Mouse (Mus musculus) cerebellum, adult 18-20 months (tissue): ENCODE measurements around the gene Slpi.

Source experiments
- DNase-seq, 2 experiments: peaks; one replicate each; pipeline ENCODE4 v3.0.0; 2021

Gene Slpi

GRCm38 (mm10) chr2:164419489-164419888 lies 30.6 kb upstream of the Slpi start:
- no peak for DNase-seq

- DNase-seq, result no peak
Observed at GRCm38 (mm10) chr2:164418308-164418875, 29.5 kb upstream of the Slpi start.

GRCm38 (mm10) chr2:164417198-164417597 lies 28.3 kb upstream of the Slpi start:
- peak in 1 of 2 experiments; percentile 17 for DNase-seq

GRCm38 (mm10) chr2:164414581-164414980 lies 25.7 kb upstream of the Slpi start:
- no peak for DNase-seq

- DNase-seq, result no peak
Observed at GRCm38 (mm10) chr2:164414167-164414566, 25.3 kb upstream of the Slpi start.

GRCm38 (mm10) chr2:164407708-164408107 lies 18.8 kb upstream of the Slpi start:
- peak; percentile 65 to 80 for DNase-seq

GRCm38 (mm10) chr2:164405519-164405918 lies 16.6 kb upstream of the Slpi start:
- no peak for DNase-seq

GRCm38 (mm10) chr2:164405060-164405459 lies 16.2 kb upstream of the Slpi start, which contains the start of gene Matn4:
Gene Matn4 (minus strand): TSS chr2:164405160.
- DNase-seq, result no peak

- DNase-seq, result no peak
Observed at GRCm38 (mm10) chr2:164404082-164404990, 15.4 kb upstream of the Slpi start.

GRCm38 (mm10) chr2:164403396-164404081 lies 14.6 kb upstream of the Slpi start:
- no peak for DNase-seq

GRCm38 (mm10) chr2:164402906-164403305 lies 14.0 kb upstream of the Slpi start, which contains the start of gene Rbpjl:
Gene Rbpjl (plus strand): TSS chr2:164403141.
- DNase-seq, result peak; percentile 36 to 59

- DNase-seq, result no peak
Observed at GRCm38 (mm10) chr2:164396911-164397310, 8.0 kb upstream of the Slpi start.

GRCm38 (mm10) chr2:164396076-164396475 lies 7.2 kb upstream of the Slpi start:
- DNase-seq, result no peak

GRCm38 (mm10) chr2:164393126-164393525 lies 4.2 kb upstream of the Slpi start:
- DNase-seq, result no peak

GRCm38 (mm10) chr2:164389499-164389898 lies 604 bp upstream of the Slpi start:
- DNase-seq, result peak; percentile 83 to 88

- peak; percentile 31 to 38 for DNase-seq
Observed at GRCm38 (mm10) chr2:164386953-164387352, 1.9 kb downstream of the Slpi start.

GRCm38 (mm10) chr2:164385927-164386763 lies 2.8 kb downstream of the Slpi start:
- DNase-seq, result no peak

- DNase-seq, result no peak
Observed at GRCm38 (mm10) chr2:164383656-164384399, 5.1 kb downstream of the Slpi start.

- no peak for DNase-seq
Observed at GRCm38 (mm10) chr2:164382971-164383370, 5.9 kb downstream of the Slpi start.

- DNase-seq, result no peak
Observed at GRCm38 (mm10) chr2:164381726-164382125, 7.2 kb downstream of the Slpi start.
